Mouse (Mus musculus) testis, adult 2 months (tissue): ENCODE data around the gene Cpe.
A peak's percentile ranks its signal among the peaks of the same experiment; 100 is the strongest.

ENCODE experiments used
- CTCF ChIP-seq: fragments of 200-500 bp; IDR thresholded peaks from 2 replicates; pipeline ENCODE4 v1.5.1; 2012; ENCODE audit warnings: low read depth, mild to moderate bottlenecking, inconsistent platforms, low read length, moderate library complexity; ENCODE audit not compliant: control insufficient read depth, insufficient read depth, insufficient replicate concordance
- POLR2A ChIP-seq: fragments of 200-500 bp; IDR thresholded peaks from 2 replicates; pipeline ENCODE4 v1.6.1; 2012; ENCODE audit warnings: low read depth, mild to moderate bottlenecking, inconsistent platforms, low read length, moderate library complexity; ENCODE audit not compliant: control insufficient read depth

DNA sequence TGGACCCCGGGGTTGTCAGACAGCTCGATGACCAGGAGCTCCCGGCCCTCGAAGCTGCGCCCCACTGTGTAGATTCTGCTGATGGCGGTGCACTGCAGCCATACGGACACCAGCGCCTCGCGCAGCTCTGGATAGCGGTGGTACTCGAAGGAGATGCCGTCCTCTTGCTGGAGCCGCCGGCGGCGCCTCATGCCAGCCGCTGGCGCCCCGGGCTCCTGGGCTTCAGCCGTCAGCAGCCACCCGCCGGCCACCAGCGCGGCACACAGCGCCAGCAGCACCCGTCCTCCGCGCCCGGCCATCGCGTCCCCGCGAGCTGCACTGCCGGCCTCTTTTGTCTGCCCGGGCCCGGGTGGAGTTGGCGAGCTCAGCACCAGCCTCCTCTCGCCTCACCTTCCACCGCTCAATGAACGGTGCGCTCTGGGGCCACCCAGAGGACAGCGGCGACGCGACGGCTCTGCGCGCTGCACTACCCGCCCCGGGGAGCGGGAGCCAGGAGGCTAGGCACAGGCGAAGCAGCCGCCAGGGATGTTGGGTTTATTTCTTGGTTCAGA is at the start of gene Cpe:
- TF ChIP-seq POLR2A, result no peak
- TF ChIP-seq CTCF, result peak; percentile 52; the same call in 1 of the 2 replicates
